Mouse (Mus musculus) gastrocnemius, postnatal 25 days (tissue): ENCODE results near the gene Tnfaip3. TPM values are rescaled to one million over a fixed set of nuclear protein-coding genes. Genes with fewer than 3 reads are reported as not detected.

ENCODE experiments used
- DNase-seq: peaks from one replicate; pipeline ENCODE4 v3.0.0; 2022
- long read RNA-seq, 2 experiments: library from polyadenylated mRNA; stranded (forward); transcript quantifications; one replicate each; pipeline ENCODE4 v2.0.0; 2021
- total RNA-seq, 2 experiments: library from RNA; stranded (reverse); gene quantifications; 1 replicate in 1 of 2; 2 replicates in 1 of 2; pipeline ENCODE4 v1.2.3; 2021

The Tnfaip3 gene
- total RNA-seq: 1 to 10 TPM; 2.2 to 2.7 TPM
- long read RNA-seq, experiment 1: 0 reads
- long read RNA-seq, experiment 2: 0 reads

DNA sequence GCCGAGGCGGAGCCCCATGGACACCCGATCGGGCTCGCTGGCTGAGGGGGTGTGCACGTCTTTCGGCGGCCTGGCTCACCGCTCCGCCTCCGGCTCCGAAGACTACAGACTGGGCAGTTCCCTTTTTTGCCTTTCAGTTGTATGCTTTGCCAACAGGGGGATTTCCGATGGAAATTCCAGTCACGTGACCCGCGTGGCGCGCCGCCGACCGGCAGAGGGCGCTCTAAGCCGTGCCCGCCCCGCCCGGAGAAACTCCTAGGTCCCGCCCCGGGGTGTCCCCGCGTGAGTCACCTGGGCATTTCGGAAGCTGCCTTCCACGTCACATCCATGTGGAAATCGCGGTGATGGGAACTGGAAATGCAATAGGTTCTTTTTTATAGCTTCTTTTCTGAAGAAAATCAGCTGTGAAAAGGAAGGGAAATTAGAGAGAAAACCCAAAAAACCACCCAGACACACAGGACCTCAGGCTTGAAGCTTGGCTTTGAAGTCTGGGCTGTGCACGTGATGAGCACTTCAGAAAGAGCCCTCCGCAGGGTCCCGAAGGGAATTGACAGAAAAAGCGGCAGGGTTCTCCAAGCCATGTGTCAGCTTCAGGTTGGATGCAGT is at the start of gene Tnfaip3:
Tnfaip3 (minus strand) TSS at position 401 of the 606 bp plus-strand sequence.
- DNase-seq: peak; percentile 95

- DNase-seq: no peak
These were observed 49.5 kb upstream of the Tnfaip3 start for GRCm38 (mm10) chr10:19064651-19065601.

DNA sequence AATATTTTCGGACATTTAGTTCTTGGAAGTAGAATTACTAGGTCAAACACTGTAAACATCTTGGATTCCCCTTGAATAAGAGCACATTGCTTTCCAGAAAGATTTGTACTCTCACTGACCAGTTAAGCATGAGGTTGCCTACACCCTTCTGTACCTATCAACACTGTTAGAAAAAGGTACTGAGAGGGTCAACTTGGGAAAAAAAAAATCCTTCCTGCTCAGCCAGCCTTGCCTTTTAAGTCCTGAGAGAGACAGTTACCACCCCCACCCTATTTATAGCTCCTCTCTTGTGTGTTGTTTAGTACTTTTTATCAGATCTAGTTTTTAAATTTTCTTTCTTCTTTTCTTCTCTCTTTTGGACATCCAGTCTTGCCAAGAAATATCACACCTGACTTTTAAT is 48.2 kb upstream of the Tnfaip3 start:
- no peak for DNase-seq

- no peak for DNase-seq
These were observed 47.8 kb upstream of the Tnfaip3 start for GRCm38 (mm10) chr10:19063208-19063607.

DNA sequence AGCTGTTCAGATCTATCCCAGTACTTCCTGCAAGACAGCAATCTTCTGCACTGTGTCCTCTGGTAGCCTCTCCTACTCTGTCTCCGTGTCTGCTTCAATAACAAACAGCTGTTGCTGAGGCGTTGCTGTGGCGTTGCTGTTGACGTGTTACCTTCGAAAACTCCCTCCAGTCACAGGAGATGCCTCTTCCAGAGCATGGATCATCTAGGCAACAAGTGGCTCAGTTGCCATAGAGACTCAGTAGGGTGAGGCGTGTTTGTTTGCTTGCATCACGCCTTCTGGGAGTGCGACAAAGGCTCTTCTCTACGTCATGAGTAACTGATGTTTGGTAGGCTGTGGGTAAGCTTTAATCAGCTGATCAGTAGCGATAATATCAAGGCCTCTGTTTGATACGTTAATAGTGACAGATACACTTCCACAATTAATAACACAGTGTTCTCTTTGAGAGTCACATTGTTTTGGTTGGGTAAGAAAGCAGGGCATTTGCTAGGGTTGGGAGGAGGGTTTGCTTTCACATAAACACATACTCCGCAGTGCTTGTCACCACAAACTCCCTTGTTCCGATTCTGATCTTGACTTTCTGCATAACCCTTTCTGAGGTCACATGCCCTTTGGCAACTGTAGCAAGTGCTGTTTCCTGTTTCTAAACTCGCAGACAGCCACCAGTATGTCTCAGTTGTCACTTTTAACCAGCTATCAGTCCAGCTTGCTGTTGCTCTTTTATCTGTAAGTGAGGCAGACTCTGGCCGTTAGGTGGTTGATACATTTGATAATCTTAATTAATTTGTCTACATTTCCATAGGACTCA is 46.8 kb upstream of the Tnfaip3 start:
- DNase-seq: peak; percentile 23

DNA sequence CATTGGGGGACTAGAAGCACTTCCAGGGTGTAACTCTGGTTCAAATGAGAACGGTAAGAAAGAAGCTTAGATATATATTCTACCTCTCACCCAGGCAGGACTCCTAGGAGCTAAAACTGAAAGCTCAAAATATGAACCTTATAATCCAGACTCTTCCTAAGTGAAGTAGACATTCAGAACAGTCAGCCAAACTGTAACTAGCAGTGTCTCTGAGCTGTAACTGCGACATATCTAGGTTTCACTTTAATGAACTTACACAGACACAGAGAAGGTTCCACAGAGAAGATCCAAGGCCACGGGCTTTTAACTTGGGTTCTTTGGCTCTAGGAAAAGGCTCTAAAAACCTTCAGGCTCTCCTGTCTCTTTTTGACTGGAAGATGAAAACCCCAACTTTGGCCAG is 45.7 kb upstream of the Tnfaip3 start:
- no peak for DNase-seq

- no peak for DNase-seq
These were observed 38.1 kb upstream of the Tnfaip3 start for GRCm38 (mm10) chr10:19053524-19053923.

DNA sequence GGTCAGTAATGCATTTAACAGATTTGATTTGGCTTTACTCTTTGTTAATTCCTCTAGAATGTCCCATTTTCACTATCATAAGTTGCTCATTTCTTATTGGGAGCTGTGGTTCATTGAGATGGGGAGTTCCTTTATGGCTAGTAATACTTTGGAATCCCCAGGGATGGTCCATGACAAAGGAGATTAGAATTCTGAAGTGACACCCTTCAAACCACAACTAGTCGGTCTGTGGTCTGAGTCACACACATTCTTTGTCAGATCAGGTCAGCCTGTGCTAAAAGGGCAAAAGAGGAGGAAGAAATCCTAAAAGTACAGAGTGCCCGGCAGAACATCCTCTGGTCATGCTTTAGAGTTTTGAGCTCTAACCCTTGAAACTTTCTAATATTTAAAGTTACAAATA is 30.5 kb upstream of the Tnfaip3 start:
- no peak for DNase-seq

- no peak for DNase-seq
These were observed 29.5 kb upstream of the Tnfaip3 start for GRCm38 (mm10) chr10:19044765-19045516.

DNA sequence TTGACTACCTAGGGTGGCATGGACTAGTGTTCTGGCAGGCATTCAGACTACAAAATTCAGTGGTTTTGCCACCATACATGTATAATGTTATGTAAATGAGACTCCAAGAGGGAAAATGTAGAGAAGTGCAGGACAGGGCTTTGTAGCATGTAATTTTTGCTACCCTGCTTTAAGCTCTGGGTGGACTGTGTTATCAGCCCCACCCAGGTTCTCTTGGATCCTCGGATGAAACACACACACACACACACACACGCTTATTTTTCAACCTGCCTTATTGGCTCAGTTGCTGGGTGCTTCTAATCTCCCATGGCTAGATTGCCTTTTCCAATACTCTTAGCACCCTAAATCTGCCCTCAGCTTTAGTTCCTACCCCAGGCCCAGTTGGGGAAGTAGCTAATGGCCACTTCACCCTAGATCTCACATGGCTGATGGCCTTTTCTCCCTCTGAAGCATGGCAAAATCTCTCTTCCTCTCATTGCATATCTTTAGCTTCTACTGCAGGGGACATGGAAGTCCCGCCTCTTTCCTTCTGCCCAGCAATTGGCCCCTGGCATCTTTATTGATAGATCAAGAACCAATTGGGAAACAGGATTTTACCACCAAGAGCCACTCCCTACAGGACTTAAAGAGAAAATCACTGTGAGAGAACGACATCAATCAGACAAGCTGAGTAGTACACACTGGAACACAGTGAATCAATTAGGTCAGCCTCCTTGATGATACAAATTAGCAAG is 28.2 kb upstream of the Tnfaip3 start:
- no peak for DNase-seq

DNA sequence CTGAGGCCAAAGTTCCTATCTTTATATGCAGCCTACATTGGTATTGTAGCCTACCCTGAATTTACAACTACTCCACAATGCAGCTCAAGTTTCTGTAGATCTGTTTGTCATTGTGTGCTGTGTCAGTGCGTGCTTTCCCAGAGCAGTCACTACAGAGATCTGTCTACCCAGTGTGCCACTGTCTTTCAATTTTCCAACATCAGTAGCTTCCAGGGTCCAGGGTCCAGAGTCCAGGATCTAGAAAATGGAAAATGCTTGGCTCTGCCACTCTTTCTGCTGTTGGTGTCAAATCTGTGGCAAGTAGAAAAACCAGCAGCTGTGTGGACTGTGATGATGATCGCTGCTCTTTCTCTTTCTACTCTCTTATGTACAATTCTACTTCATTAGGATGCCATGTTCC is 24.7 kb upstream of the Tnfaip3 start:
- no peak for DNase-seq

DNA sequence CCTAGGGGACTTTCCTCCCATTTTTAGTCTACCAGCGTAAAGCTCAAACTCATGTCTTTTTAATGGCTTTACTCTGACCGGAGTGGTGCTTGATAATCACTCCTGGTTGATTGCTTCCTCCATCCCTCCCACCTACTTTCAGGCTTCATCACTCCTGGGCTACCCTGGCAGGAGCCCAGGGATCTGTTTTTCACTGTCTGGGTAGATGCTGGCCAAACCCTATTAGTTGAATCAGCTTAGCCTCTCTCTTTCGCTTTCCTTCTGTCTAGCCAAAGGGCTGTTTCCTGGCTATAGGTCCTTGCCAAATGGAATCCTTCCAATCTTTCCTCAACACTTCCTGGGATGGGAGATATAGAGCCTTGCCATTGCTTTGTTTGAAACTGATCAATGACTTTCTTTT is 19.3 kb upstream of the Tnfaip3 start:
- no peak for DNase-seq

- no peak for DNase-seq
These were observed 18.2 kb upstream of the Tnfaip3 start for GRCm38 (mm10) chr10:19033696-19034095.

DNA sequence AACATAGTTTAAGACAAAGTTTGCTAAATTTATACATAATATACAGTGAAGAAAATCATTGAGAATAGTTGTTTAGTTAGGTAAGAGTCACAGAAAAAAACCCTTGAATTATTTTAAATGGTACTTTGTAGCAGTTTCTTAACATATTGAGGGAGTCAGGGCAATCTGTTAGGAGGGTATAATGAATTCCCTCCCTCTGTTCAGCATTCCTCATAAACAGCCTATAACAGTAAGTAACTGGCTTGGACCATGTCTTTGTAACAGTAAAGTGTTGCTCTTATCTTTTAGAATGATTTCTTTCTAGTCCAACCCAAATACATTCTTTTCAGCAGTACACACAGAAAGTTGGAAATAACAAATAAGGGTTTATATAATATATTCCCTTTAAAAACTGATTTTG is 16.4 kb upstream of the Tnfaip3 start:
- DNase-seq: no peak

- no peak for DNase-seq
These were observed 15.2 kb upstream of the Tnfaip3 start for GRCm38 (mm10) chr10:19030628-19031027.

DNA sequence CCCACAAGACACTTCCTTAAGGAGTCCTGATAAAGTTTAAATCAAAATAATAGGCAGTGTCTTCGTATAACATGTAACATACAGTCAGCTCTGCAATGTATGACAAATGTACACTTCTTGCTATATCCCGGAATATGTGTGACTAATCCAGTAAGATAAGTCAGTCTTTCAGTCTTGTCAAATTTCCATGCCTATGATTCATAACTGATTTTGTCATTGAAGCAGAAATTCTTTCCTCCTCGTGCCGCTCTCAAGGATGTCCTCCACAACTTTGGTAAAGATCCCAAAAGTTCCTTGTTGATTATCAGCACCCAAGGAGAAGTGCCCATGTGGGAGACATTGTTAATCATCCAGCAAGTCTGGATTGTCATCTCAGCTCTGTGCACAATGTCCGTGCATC is 11.3 kb upstream of the Tnfaip3 start:
- DNase-seq: no peak

- no peak for DNase-seq
These were observed 8.9 kb upstream of the Tnfaip3 start for GRCm38 (mm10) chr10:19024353-19024752.

GRCm38 (mm10) chr10:19023622-19024326 is 8.3 kb upstream of the Tnfaip3 start:
- DNase-seq: no peak

GRCm38 (mm10) chr10:19022272-19022671 is 6.8 kb upstream of the Tnfaip3 start:
- no peak for DNase-seq

- DNase-seq: no peak
These were observed 1.5 kb upstream of the Tnfaip3 start for GRCm38 (mm10) chr10:19016823-19017471.
